Mouse (Mus musculus) embryo, embryonic 11.5 days (tissue): ENCODE measurements around the gene Galnt10.
"Not testable (repeated sequence)": the region's sequence is repeated elsewhere in the genome, so short reads cannot be mapped to it uniquely, and the experiment has no call there.

Source experiments
- DNase-seq: peaks from one replicate; pipeline ENCODE4 v3.0.0-alpha.2; 2012; ENCODE audit warnings: low read depth, low spot score

Gene Galnt10

GRCm38 (mm10) chr11:57790866-57791535 lies 145.8 kb downstream of the Galnt10 start:
- no peak for DNase-seq

GRCm38 (mm10) chr11:57795086-57795485 lies 149.8 kb downstream of the Galnt10 start:
- DNase-seq = no peak

- no peak for DNase-seq
These were observed 152.6 kb downstream of the Galnt10 start for GRCm38 (mm10) chr11:57797828-57798227.

GRCm38 (mm10) chr11:57799456-57799855 lies 154.2 kb downstream of the Galnt10 start:
- no peak for DNase-seq

- no peak for DNase-seq
These were observed 155.2 kb downstream of the Galnt10 start for GRCm38 (mm10) chr11:57800266-57800951.

- DNase-seq = peak; percentile 88
These were observed 155.9 kb downstream of the Galnt10 start, which contains the start of gene Sap30l for GRCm38 (mm10) chr11:57800971-57801765. TSS of gene Sap30l (plus strand) at chr11:57801637.

GRCm38 (mm10) chr11:57801766-57802510 lies 156.7 kb downstream of the Galnt10 start:
- no peak for DNase-seq

- no peak for DNase-seq
These were observed 157.2 kb downstream of the Galnt10 start for GRCm38 (mm10) chr11:57802511-57802870.

- no peak for DNase-seq
These were observed 159.8 kb downstream of the Galnt10 start for GRCm38 (mm10) chr11:57805047-57805446.

GRCm38 (mm10) chr11:57809017-57809731 lies 163.9 kb downstream of the Galnt10 start:
- no peak for DNase-seq

- no peak for DNase-seq
These were observed 164.5 kb downstream of the Galnt10 start for GRCm38 (mm10) chr11:57809732-57810098.

- DNase-seq = no peak
These were observed 165.8 kb downstream of the Galnt10 start for GRCm38 (mm10) chr11:57811006-57811405.

GRCm38 (mm10) chr11:57812212-57812611 lies 167.0 kb downstream of the Galnt10 start:
- no peak for DNase-seq

GRCm38 (mm10) chr11:57813641-57814040 lies 168.4 kb downstream of the Galnt10 start:
- DNase-seq = no peak

GRCm38 (mm10) chr11:57818189-57818588 lies 172.9 kb downstream of the Galnt10 start:
- DNase-seq = no peak

- DNase-seq = no peak
These were observed 174.8 kb downstream of the Galnt10 start for GRCm38 (mm10) chr11:57819999-57820581.

- DNase-seq = not testable (repeated sequence)
These were observed 177.9 kb downstream of the Galnt10 start for GRCm38 (mm10) chr11:57823159-57823558.

- no peak for DNase-seq
These were observed 178.5 kb downstream of the Galnt10 start for GRCm38 (mm10) chr11:57823714-57824113.

GRCm38 (mm10) chr11:57825234-57825633 lies 180.0 kb downstream of the Galnt10 start:
- DNase-seq = not testable (repeated sequence)

GRCm38 (mm10) chr11:57827048-57827914 lies 182.0 kb downstream of the Galnt10 start:
- no peak for DNase-seq
